Mouse (Mus musculus) adrenal gland, adult (tissue): ENCODE measurements at regions not wholly inside any gene's neighbourhood (a gene's known extent, or its start where the extent isn't known, plus 50 kb on each side); places are given as distances from the start of the nearest gene placed in this dataset.
"Not testable (repeated sequence)": the region's sequence is repeated elsewhere in the genome, so short reads cannot be mapped to it uniquely, and the experiment has no call there.

Experiments
- DNase-seq, 2 experiments: peaks; one replicate each; pipeline ENCODE4 v3.0.0; 2022 to 2023; ENCODE audit warnings: low spot score in 1 of 2; ENCODE audit not compliant: inconsistent age in 2 of 2

DNA sequence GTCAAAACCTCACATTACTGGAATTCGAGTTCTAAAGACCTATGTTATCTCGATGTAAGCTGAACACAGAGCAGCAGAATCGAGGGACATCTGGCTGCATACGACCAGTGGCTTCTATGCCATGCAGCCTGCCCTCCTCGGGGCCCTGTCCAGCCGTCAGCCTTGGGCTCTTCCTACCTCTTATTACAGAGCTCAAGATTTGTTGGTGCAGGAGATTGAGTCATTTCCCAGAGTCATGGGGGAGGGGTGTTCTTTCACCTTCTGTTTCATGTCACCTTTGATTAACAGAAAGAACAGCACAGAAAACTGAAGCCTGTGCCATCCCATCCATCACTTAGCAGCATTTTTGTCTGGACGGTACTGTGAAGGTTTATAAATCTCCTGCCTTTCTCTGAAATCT is 52.1 kb downstream of the Sst start:
- DNase-seq, result peak; percentile 50 to 79

DNA sequence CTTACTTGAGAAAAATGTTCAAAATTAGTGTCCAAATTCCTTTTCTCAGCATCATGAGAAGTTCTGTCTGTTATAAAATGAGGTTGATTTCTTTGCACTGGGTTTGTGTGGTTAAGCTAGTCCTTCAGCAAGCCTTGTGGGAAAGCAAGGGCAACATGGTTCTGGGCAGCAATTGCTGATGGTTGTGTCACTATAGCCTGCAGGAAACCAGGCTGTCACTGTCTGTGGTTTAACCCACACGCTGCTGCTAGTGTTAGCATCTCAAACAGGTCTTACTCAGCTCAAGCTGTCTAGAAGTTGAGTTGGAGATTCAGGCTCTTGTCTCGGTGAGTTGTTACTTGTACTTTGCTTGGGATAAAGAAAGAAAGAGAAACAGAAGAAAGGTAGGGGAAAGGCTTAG is 52.6 kb downstream of the Sst start:
- DNase-seq, result no peak

DNA sequence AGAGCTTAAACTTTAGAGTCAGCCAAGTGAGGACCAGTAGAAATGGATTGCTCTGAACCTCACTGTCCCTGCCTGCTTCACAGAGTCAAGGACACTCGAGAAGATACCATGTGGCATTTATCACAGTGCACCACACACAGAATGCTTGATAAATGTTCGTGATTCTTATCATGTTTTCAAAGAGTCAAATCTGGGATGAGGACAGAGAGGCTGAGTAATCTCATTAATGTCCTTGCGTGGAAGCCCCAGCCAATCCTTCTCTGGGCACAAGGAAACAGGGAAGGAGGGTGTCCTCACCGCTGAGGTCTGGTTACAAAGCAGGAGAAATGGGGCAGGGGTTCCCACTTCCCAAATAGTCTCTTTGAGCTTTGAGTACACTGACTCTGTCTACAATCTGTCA is 55.8 kb downstream of the Sst start:
- peak; percentile 74 to 87 for DNase-seq

DNA sequence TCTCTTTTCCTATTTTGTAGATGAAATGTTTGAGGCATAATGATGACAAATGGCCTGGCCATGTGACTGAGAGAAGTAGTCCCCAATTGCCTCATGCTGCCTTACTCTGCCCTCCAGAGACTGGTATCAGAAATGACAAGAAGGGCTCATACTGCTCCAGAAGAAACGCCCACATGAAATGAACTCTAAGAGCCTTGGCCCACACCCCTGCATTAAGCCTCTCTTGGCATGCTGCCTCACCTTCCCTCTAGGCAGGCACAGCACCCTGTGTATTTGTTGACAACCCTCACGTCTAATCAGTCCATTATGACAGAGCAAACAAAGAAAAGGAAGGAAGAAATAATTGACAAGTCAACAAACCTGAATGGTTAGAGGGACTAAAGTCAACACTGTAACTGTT is 57.2 kb downstream of the Sst start:
- peak; percentile 50 to 80 for DNase-seq

DNA sequence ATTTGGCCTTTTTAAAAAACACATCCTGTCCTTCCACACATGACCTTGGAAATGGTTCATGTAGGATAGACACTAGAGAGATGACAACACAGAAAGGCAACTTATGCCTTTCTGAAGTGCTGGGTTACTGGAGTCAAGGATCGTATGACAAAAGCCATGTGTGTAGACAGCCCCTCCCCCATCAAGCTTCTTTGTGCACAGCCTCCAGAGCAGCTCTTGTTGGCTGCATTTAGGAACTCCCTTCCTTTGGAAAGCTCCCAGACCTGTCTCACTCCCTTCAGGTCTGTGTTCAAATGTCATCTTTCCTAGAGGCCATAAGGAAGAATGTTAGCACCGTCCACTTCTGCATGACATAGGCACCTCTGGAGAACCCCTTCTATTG is 57.7 kb downstream of the Sst start:
- DNase-seq, result peak in 1 of 2 experiments; percentile 26

DNA sequence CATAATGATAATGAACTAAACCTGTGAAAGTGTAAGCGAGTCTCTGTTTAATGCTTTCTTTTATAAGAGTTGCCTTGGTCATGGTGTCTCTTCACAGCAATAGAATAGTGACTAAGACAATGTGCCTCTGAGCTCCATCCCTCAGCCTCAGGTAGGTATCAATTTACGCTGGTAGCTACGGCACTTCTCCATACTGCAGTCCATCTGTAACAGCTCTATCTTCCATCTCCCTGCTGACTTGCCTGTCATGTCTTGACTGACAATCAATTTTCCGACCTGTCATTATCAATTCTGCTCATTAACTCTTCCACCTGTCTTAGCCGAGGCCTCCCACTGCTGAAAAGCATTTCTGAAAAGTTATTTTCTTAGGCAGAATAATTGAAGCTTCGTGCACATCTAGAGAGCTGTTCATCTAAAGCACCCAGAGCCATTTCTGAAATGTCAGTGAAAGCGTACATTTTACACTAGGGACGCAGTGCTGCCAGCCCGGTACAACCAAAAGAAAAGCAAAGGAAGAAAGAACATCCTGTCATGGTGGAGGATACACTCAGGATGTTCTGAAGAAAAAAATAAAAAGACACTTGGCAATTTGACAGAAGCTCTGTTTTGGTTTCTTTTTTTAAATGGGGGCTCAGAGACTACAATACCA is 58.2 kb downstream of the Sst start:
- DNase-seq, result peak; percentile 12 to 54

DNA sequence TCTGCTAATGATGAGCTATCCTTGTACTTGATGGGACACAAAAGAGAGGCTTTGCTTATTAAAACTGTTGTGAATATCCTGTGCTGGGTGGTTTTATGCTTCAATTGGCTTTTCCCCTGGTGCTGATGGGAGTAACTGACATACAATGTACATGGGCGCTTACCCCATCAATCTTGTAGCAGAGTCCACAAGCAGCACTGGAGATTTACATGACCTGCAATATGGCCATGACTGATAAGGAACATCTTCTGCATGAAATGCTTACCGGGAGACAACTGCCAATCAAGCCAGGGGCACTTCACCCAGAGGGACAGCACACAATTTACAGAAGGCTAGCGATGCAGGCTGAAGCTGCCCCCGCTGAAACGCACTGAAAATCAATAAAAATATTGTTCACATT is 65.1 kb downstream of the Sst start:
- DNase-seq, result no peak

DNA sequence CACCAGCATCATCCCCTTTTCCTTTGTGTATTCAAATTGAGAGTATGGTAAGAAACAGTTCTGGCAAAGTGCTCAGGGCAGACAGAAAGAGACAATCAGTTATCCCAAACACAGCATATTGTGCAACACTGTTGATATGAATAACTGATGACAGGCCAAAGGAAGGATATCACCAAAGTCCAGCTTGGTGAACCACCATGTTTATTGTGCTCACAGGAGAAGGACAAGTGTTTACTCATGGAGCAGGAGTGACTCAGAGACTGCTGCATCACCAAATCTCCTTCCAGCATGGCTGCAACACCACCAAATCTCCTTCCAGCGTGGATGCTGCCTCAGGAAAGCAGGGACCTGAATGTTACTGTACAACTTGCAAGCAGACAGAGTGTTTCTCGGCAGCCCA is 105.5 kb downstream of the Sst start:
- peak; percentile 24 to 68 for DNase-seq

DNA sequence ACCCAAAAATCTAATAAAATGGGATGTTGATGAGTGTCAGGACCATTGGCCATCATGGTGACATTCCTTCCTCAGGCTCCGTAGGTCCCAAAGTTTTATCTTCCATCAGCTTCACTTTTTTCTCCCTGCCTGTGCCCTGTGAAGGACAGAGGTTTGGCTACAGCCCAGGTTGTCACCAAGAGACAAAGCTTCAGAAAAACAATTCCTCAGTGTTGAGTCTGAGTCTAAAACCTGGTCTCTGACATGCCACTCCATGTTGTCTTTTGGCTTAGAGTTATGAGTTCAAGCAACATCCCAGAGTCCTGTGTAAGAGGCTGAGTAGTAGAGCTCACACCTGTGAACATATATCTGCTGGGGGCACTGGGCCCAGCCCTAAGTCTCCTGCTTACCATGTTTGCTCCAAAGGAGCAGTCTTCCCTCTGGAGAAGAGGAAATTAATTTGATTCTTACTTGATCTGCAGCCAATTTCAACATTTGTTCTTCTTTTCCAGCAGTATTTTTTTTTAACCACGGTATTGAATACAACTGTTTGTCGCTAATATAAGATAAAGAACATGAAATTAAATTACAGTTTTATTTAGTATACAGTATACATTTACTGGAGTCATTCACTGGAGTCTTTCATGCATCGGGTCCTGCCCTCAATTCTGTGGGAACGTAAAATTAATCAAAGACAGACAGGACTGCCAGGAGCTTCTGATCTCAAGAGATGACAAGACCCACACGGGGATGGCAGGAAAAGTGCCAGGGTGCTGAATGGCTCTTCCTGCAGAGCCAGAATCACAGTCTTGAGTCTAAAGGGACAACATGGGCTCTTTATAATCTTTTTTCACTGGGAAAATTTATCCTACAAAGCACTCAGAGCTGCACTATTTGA is 106.5 kb downstream of the Sst start:
- peak; percentile 70 to 74 for DNase-seq

DNA sequence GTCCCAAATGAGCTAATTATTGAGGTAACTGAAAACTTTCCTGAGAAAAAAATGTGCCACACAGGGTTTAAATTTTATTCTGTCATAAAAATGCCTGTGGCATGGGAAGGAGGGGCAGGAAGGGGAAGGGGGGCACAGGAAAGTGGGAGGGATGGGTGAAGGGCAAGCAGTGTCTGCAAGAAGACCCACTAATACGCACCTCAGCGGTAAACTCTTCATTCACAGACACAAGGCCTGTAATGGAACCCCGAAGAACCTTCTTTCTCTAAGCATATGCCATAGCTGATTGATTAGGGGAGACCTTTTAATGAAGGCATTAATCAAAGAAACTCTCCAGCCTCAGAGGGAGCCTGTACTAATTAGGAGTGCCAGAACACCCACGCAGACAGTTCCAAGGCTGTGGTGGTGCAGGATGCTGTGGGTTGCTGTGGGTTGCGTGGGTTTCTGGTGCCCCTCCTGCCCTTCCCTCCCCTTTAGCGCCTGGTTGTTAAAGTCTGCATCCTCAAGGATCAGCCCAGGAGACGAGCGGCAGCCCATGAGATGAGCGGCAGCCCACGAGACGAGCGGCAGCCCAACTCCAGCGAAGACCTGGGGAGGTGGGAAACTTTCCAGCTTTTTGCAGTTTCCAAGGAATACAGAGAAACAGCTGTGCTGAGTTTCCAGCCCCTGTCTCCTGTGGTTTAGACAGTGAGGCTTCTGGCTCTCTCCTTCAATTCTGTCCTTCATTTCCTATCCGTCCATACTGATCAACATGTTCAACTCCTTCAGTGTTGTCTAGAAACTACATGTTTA is 110.1 kb downstream of the Sst start:
- no peak for DNase-seq

DNA sequence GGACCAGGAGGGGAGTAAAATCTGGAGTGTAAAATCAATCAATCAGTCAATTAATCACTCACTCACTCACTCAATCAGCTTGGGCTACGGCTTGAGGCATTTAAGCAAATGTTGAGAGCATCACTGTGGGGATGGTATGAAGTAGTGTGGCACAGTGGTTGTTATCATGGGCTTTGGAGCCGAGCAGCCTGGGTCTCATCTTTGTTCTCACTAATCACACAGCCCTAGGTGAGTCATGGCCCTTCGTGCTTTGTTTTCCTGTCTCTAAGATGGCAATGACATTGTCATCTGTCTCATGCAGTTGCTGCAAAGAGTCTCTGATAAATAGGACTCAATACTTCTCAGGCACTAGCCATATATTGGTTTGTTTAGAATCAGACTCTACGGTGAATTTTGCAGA is 112.9 kb downstream of the Sst start:
- DNase-seq, result peak in 1 of 2 experiments; percentile 55

DNA sequence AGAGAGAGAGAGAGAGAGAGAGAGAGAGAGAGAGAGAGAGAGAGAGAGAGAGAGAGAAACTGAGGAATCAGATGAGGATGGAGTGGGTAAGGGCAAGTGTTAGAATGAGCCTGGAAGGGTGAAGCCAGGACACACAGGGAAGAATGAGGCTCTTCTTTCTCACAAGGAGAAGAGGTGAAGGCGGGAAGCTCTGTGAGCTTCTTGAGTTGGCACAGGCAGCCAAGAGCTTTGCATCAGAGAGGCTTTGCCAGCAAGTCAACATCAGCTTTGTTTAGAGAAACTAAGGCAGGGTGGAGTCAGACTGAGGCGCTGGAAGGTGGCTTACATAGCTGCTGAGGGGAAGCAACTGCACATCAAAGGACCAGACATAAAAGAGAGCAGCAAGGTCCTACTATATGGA is 113.7 kb downstream of the Sst start:
- peak; percentile 28 to 63 for DNase-seq

DNA sequence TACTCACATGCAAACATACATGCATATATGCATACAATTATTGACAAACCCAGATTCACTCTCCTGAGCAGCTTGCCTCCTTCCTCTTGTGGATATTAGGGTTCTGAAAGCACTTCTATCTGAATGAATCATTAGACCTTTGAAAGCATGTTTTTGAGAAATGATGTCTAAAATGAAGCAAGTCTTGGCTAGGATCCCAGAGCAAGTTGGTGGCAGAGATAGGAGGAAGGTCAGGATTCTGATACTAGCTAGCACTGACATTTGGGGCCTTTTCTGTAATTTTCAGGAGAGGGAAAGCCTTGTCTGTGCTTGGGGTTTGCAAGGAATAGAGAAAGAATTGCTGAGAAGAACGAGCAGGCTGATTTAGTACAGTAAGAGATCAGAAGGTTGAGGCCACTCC is 114.3 kb downstream of the Sst start:
- peak; percentile 57 to 92 for DNase-seq

DNA sequence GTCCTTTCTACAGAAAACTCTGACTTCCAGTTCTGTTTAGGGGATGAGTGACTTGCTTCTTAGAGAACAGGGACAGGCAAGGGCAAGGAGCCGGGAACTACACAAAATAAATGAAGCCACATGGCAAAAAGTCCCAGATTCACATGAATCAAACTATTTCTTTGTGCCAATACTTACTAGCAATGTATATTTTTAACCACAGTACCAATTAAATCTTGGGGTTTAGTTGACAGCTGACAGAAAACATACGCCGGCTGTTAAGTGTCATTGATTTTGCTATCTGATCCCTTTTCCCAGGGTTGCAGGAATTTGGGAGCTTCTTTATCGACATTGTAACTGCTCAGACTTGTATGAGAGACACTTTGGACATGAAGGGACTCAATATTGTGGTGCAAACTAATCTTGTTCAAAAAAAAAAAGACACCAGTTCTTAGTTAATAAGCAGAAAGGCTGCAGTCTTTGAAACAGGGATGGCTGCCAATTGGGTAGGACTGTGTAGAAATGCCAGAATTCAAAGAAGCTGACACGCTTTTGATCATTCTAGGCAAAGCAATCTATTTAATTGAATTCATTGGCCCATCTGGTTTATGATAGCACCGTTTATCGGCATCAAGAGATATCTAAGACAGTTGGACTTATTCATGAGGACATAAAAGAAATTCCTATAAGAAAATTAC is 132.5 kb downstream of the Sst start:
- DNase-seq, result no peak

DNA sequence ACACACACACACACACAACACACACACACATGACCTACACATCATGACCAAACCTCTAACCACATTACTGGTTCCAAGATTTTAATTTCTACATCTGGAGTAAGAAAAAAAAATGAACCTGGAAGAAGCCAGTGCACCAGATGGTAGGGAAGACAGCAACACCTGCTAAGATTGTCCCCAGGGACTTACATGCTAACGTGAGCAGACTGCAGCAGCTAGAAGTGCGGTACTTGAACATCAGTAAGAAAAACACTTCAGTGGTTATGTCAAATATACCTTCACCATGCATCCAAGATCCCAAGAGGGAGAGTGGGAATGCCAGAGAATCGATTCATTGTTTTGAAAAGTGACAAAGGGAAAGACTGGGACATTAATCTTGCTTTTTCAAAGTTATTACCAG is 153.7 kb downstream of the Sst start:
- DNase-seq, result no peak

DNA sequence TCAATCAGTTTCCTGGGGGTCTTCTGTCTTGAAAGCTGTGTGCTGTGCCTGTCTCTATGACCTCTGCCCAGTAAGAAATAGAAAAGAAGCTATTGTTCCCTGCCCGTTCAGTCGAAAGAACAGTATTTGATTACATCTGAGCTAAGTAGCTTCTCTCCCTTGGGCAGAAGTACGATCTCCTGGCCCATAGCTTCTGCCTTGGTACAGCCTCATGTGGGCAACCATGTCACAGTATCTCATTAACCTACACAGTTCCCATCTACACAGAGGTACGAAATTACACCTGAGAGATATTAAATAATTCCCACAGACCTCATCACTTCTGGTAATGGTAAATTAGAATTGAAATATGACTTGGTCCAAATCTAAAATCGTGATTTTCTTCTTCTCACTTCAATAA is 155.0 kb downstream of the Sst start:
- DNase-seq, result no peak

DNA sequence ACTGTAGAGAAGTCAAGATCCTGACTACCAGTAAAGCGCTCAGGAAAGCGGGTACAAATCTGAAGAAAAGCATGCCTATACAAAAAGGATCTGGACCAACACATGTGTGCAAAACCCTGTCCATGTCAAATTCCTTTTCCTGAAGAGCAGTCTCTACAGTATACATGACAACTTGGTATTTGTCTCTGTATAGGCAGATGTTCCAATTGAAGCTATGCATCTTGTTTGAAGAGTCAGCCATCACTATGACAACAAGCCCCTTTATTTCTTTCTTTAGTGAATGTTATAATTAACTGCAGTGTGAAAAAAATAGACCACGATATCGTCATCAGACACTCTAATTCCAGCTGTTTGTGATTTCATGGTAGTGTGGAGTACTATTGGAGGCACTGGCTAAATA is 164.2 kb downstream of the Sst start:
- no peak for DNase-seq

DNA sequence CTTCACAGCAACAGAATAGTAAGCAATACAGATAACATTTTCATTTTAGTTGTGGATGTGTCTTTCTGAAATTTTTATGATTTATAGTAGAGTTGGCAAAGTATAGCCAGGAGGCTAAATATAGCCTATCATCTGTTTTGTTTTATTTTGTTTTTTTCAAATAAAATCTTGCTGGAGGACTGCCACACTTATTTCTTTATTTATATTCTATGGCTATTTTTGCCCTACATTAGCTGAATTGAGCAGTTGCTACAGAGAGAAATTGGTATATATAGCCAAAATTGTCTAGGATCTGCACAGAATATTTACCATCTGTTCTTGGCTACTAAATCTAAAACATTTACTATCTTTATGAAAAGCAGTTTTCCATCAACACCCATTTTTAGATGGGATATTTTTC is 169.0 kb downstream of the Sst start:
- DNase-seq, result no peak

DNA sequence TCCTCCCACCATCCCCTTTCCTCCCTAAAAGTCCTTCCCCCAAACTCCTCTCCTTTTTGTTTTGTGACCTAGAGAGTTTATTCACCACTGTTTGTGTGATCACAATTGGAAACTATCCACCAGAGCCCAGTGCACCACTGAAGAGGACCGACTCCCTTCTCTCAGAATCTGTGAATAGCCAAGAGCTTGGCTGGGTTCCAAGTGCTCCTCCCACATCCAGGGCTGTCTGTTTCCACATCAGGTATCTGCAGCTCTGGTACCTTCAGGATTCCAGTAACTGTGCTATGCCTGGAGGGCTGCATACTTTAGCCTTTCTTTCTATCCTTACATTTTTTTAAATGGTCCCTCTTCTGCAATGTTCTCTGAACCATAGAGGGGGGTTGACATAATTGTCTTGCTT is 180.5 kb upstream of the Masp1 start:
- DNase-seq, result no peak

DNA sequence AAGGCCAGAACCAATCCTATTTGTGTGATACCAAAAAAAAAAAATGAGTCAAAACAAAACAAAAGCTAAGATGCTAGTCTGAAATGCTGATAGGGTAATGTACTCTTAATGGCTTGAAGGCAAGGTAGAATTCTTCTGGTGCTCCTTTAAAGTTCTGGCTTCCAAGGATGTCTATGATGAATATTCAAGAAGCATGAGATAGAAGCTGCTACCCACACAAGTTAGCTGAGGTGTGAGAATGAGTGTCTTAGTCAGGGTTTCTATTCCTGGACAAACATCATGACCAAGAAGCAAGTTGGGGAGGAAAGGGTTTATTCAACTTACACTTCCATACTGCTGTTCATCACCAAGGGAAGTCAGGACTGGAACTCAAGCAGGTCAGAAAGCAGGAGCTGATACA is 173.6 kb upstream of the Masp1 start:
- not testable (repeated sequence) for DNase-seq

DNA sequence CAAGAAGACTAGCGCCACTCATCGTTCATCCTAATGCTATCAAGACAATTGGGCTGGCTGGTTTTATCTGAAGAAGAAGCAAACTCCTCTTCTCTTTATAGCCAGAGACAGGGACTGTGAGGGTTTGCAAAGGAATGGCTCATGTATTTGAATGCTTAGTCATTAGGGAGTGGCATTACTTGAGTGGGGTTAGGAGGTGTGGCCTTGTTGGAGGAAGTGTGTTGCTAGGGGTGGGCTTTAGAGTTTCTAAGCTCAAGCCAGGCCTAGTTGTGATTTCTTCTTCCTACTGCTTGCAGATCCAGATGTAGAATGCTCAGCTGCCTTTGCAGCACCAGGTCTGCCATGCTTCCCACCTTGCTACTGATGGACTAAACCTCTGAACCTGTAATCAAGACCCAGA is 169.4 kb upstream of the Masp1 start:
- DNase-seq, result no peak
